Mouse (Mus musculus): ENCODE measurements around the gene Ipo13.

Gene Ipo13

GRCm38 (mm10) chr4:117914591-117915442 is at the start of gene Ipo13:
Gene Ipo13, minus strand, starts transcription at chr4:117914999.
- peak; percentile 95 for DNase-seq (ENCODE audit: low spot score)

GRCm38 (mm10) chr4:117957492-117957891 is 42.7 kb upstream of the Ipo13 start:
- no peak for DNase-seq (ENCODE audit: low spot score)

GRCm38 (mm10) chr4:117947493-117947892 is 32.7 kb upstream of the Ipo13 start:
- no peak for DNase-seq (ENCODE audit: low spot score)

- no peak for DNase-seq (ENCODE audit: low spot score)
Measured at GRCm38 (mm10) chr4:117946639-117947305, 32.0 kb upstream of the Ipo13 start.

- DNase-seq (ENCODE audit: low spot score): no peak
Measured at GRCm38 (mm10) chr4:117943317-117943716, 28.5 kb upstream of the Ipo13 start.

- DNase-seq (ENCODE audit: low spot score): no peak
Measured at GRCm38 (mm10) chr4:117936964-117937363, 22.2 kb upstream of the Ipo13 start.

GRCm38 (mm10) chr4:117934081-117934480 is 19.3 kb upstream of the Ipo13 start:
- no peak for DNase-seq (ENCODE audit: low spot score)

- no peak for DNase-seq (ENCODE audit: low spot score)
Measured at GRCm38 (mm10) chr4:117933248-117933647, 18.4 kb upstream of the Ipo13 start.

- peak; percentile 45 for DNase-seq (ENCODE audit: low spot score)
Measured at GRCm38 (mm10) chr4:117929391-117929881, 14.6 kb upstream of the Ipo13 start, which contains the start of gene Artn. Gene Artn, minus strand, starts transcription at chr4:117929763.

- peak; percentile 76 for DNase-seq (ENCODE audit: low spot score)
Measured at GRCm38 (mm10) chr4:117928699-117929241, 14.0 kb upstream of the Ipo13 start.

GRCm38 (mm10) chr4:117928234-117928633 is 13.4 kb upstream of the Ipo13 start:
- DNase-seq (ENCODE audit: low spot score): peak; percentile 82

- peak; percentile 66 for DNase-seq (ENCODE audit: low spot score)
Measured at GRCm38 (mm10) chr4:117926545-117927482, 12.0 kb upstream of the Ipo13 start.

- no peak for DNase-seq (ENCODE audit: low spot score)
Measured at GRCm38 (mm10) chr4:117924916-117925315, 10.1 kb upstream of the Ipo13 start.

- DNase-seq (ENCODE audit: low spot score): no peak
Measured at GRCm38 (mm10) chr4:117923450-117923849, 8.7 kb upstream of the Ipo13 start.

GRCm38 (mm10) chr4:117921358-117921757 is 6.6 kb upstream of the Ipo13 start:
- no peak for DNase-seq (ENCODE audit: low spot score)

- no peak for DNase-seq (ENCODE audit: low spot score)
Measured at GRCm38 (mm10) chr4:117918762-117919161, 4.0 kb upstream of the Ipo13 start.

GRCm38 (mm10) chr4:117918261-117918660 is 3.5 kb upstream of the Ipo13 start:
- no peak for DNase-seq (ENCODE audit: low spot score)

GRCm38 (mm10) chr4:117917847-117918246 is 3.0 kb upstream of the Ipo13 start:
- no peak for DNase-seq (ENCODE audit: low spot score)

GRCm38 (mm10) chr4:117917402-117917801 is 2.6 kb upstream of the Ipo13 start:
- DNase-seq (ENCODE audit: low spot score): no peak

- DNase-seq (ENCODE audit: low spot score): no peak
Measured at GRCm38 (mm10) chr4:117916386-117916785, 1.6 kb upstream of the Ipo13 start.

- no peak for DNase-seq (ENCODE audit: low spot score)
Measured at GRCm38 (mm10) chr4:117915489-117916105, 798 bp upstream of the Ipo13 start.
